Mouse (Mus musculus) midbrain, postnatal 0 days (tissue): ENCODE results near the gene Acad10. TPM values are rescaled to one million over a fixed set of nuclear protein-coding genes. Genes with fewer than 3 reads are reported as not detected.
"Not testable (repeated sequence)": the region's sequence is repeated elsewhere in the genome, so short reads cannot be mapped to it uniquely, and the experiment has no call there.

Source experiments
- ATAC-seq: fragments of 200-750 bp; cut with Nextera tagmentation; 2 replicates; pipeline ENCODE4 v1.8.0; 2017; ENCODE audit warnings: moderate number of reproducible peaks, mild to moderate bottlenecking, moderate TSS enrichment, moderate library complexity; ENCODE audit not compliant: low FRiP score
- DNase-seq: peaks from one replicate; pipeline ENCODE4 v3.0.0-alpha.2; 2015; ENCODE audit warnings: low spot score
- H3K27ac ChIP-seq: fragments of 300-500 bp; sonication (generic); 2 replicates; pipeline ENCODE4 v1.5.1; 2014; ENCODE audit warnings: low read depth, mild to moderate bottlenecking, low read length, mixed read lengths
- H3K27me3 ChIP-seq: fragments of 300-500 bp; sonication (generic); 2 replicates; pipeline ENCODE4 v1.6.1; 2014; ENCODE audit warnings: low read length, control low read depth, mixed read lengths; ENCODE audit not compliant: insufficient read depth
- H3K36me3 ChIP-seq: fragments of 300-500 bp; sonication (generic); 2 replicates; pipeline ENCODE4 v1.6.1; 2014; ENCODE audit warnings: low read length, control low read depth, mixed read lengths; ENCODE audit not compliant: insufficient read depth
- H3K4me1 ChIP-seq: fragments of 300-500 bp; sonication (generic); 2 replicates; pipeline ENCODE4 v1.6.1; 2014; ENCODE audit warnings: mild to moderate bottlenecking, control low read depth, antibody characterized with exemption, low read length, mixed read lengths; ENCODE audit not compliant: insufficient read depth
- H3K4me2 ChIP-seq: fragments of 300-500 bp; sonication (generic); 2 replicates; pipeline ENCODE4 v1.6.1; 2014; ENCODE audit warnings: low read depth, mild to moderate bottlenecking, low read length, mixed read lengths; ENCODE audit not compliant: poor library complexity, severe bottlenecking
- H3K4me3 ChIP-seq: fragments of 300-500 bp; sonication (generic); 2 replicates; pipeline ENCODE4 v1.5.1; 2014; ENCODE audit warnings: low read depth, mild to moderate bottlenecking, low read length, moderate library complexity
- H3K9ac ChIP-seq: fragments of 300-500 bp; sonication (generic); replicated peaks from 2 replicates; pipeline ENCODE4 v1.6.1; 2014; ENCODE audit warnings: mild to moderate bottlenecking, low read length, moderate library complexity, mixed read lengths; ENCODE audit not compliant: poor library complexity, severe bottlenecking
- H3K9me3 ChIP-seq: fragments of 300-500 bp; sonication (generic); 2 replicates; pipeline ENCODE4 v1.6.1; 2016; ENCODE audit warnings: low read length, control low read depth
- CTCF ChIP-seq: IDR thresholded peaks from 2 replicates; pipeline ENCODE4 v1.5.1; 2016; ENCODE audit warnings: antibody characterized with exemption, mild to moderate bottlenecking
- WGBS: fragments of 180-500 bp; shearing (Covaris S2); extraction: QIAGEN DNeasy Blood & Tissue Kit; methylation state at CpG from one replicate; pipeline ENCODE4 v1.1.7; 2014; 5-methylcytosine and 5-hydroxymethylcytosine counted together
- polyA plus RNA-seq: library from polyadenylated mRNA; unstranded; fragments of >200 nt; fragmentation: Nextera tagmentation; extraction: Ambion mirVana; gene quantifications from 2 replicates; pipeline ENCODE4 v1.2.1, GENCODE M21; 2015
- total RNA-seq: library from RNA; depleted of rRNA; stranded (reverse); fragments of >200 nt; gene quantifications from 2 replicates; pipeline ENCODE4 v1.2.3, GENCODE M21; 2014

Acad10 gene
- total and polyA plus RNA-seq, 2 experiments from 2014 or later: 1.4 to 1.7 TPM

DNA sequence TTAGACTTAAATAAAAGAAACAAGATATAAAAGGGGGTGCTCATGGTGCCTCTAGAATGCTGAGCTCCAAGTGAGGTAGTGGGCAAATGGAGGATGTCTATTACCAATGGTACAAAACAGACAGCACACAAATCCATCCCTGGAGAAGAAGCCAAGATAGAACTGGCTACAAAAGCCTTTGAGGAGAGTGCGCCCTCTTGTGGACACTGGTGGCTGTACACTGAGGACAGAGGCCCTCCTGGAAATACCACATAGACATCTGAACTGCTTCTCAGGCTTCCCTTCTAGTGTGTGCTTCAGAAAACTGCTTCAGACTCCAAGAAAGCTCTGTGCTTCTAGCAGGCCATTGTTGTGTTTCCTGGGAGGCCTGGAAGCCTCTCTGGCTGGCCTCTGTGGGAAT, 32.4 kb downstream of the Acad10 start:
- Histone ChIP-seq H3K4me3 (no peak overlapping the region), H3K4me1 (no peaks in the 10 kb centered on the region), H3K36me3 (no peaks in the 10 kb centered on the region), H3K9ac (no peak overlapping the region), H3K27ac (no peak overlapping the region), H3K4me2 (no peak overlapping the region), H3K27me3 (no peaks in the 10 kb centered on the region), H3K9me3 (no peaks in the 10 kb centered on the region)
- peak; percentile 78 for TF ChIP-seq CTCF
- WGBS: 0% methylated on average over 1 of the region's 1 CpGs
- ATAC-seq (no peak), DNase-seq (peak; percentile 65)

DNA sequence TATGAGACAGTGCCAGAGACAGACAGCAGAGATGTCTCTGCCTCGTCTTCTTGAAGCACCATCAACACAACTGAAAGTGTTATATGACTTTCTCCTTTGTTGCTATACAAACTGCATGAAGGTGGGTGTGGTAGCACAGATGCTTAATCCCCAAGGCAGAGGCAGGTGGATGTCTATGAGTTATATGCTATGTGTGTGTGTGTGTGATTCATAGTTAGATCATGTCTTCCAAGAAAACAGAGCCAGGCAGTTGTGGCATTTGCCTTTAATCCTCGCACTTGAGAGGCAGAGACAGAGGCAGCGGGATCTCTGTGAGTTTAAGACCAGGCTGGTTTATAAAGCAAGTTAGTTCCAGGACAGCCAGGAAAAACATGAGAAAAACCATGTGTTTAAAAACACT, 37.1 kb downstream of the Acad10 start:
- no peak overlapping the region for H3K4me2 ChIP-seq
- no peaks in the 10 kb centered on the region for H3K4me1 ChIP-seq
- no peaks in the 10 kb centered on the region for H3K36me3 ChIP-seq
- WGBS: 95% methylated on average over 3 of the region's 3 CpGs
- no peak overlapping the region for H3K27ac ChIP-seq
- no peak overlapping the region for H3K4me3 ChIP-seq
- DNase-seq (no peak), ATAC-seq (no peak)
- no peaks in the 10 kb centered on the region for H3K9me3 ChIP-seq
- H3K9ac ChIP-seq: no peak overlapping the region
- no peak for TF ChIP-seq CTCF
- H3K27me3 ChIP-seq: no peaks in the 10 kb centered on the region

DNA sequence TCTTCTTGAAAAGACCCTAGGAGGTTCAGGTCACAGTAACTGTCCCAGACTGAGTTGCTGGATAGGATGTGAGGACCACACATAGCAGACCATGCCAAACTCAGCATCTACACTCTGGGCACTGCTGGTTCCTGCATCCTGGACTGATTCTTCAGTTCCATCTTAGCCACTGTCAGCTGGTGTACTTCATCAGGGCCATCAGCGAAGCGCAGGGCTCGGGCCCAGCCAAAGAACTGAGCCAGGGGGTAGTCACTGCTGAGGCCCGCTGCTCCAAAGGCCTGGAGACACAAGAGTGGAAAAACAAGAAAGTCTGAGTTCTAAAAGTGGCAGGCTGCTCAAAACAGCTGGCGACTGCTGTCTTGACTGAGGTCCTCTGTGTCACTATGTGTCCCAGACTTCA, 39.2 kb downstream of the Acad10 start:
- no peak overlapping the region for H3K4me2 ChIP-seq
- H3K9me3 ChIP-seq: no peaks in the 10 kb centered on the region
- no peak for DNase-seq
- H3K27me3 ChIP-seq: no peaks in the 10 kb centered on the region
- no peak overlapping the region for H3K9ac ChIP-seq
- H3K4me3 ChIP-seq: no peak overlapping the region
- no peak overlapping the region for H3K27ac ChIP-seq
- ATAC-seq: no peak
- no peaks in the 10 kb centered on the region for H3K4me1 ChIP-seq
- 95% methylated on average over 5 of the region's 5 CpGs for WGBS
- no peak for TF ChIP-seq CTCF
- no peaks in the 10 kb centered on the region for H3K36me3 ChIP-seq

DNA sequence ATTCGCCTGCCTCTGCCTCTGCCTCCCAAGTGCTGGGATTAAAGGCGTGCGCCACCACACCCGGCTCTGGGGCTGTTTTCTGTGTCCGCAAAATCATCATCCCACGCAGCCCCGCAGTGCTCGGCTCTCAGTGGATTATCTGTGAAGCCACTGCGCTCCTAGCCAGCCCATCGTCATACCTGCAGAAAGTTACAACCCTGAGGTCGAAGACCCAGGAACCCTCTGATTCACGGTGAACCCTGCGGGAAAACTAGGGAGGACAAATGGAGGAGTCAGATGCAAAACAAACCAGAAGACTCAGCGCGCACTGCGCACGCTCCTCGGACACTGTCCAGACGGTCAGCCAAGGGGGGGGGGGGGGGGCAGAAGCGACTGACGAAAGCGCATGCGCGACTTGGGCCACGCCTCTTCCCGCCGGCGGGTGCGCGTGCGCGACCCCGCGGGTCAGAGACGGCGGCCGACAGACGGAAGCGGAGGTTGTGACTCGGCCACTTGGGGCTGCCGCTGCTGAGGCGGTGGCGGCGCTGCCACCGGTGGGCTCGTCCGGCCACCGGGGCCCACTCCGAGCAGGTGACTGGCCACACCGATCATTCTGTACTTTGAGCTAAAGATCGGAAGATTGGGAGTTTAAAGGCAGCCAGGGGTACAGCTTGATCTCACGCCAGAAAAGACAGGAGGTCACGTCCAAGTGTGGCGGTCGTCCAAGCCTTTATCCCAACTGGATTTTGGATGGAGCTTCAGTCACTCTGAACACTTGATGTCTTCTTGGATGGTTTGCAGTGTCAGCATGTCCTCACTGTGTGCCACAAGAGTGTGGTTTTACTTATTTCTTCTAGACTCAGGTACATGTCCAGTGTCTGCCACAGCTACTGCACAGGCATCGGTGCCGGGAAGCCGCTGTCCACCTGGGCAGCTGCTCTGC, 41.5 kb downstream of the Acad10 start, which contains the start of gene Acad12:
Acad12 (minus strand) TSS at position 347 of the 922 bp plus-strand sequence.
- Histone ChIP-seq H3K4me3 (peak within 1 kb of the TSS; percentile 71), H3K9me3 (no peaks in the 10 kb centered on the region), H3K4me1 (no peaks in the 10 kb centered on the region), H3K4me2 (peak within 1 kb of the TSS; percentile 82), H3K27me3 (no peaks in the 10 kb centered on the region), H3K36me3 (no peaks in the 10 kb centered on the region), H3K27ac (peak within 1 kb of the TSS; percentile 77), H3K9ac (peak within 1 kb of the TSS; percentile 73)
- TF ChIP-seq CTCF: peak; percentile 24; the same call in 1 of the 2 replicates
- DNase-seq (peak; percentile 90), ATAC-seq (peak; percentile 78)
- WGBS: 2% methylated on average over 52 of the region's 58 CpGs

DNA sequence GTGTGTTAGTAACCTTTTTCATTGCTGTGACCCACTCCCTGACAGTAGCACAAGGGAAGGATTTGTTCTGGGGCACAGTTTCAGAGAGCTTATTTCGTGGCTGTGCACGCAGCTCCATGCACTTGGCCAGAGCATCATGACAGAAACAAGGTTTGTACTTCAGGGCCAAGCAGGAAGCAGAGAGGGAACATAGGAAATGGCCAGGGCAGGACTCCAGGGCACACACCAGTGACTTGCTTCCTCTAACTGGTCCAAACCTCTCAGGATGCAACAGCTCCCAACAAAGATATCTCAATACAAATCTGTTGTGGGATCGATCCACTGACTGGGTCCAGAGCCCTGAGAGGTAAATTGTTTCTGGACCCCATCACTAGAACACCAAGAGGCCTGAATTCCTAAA, 45.4 kb downstream of the Acad10 start:
- not testable (repeated sequence) for H3K4me1 ChIP-seq, H3K4me2 ChIP-seq, DNase-seq, H3K36me3 ChIP-seq, H3K4me3 ChIP-seq, H3K9ac ChIP-seq, H3K9me3 ChIP-seq, H3K27me3 ChIP-seq, ATAC-seq, H3K27ac ChIP-seq
- WGBS: 71% methylated on average over 3 of the region's 3 CpGs

DNA sequence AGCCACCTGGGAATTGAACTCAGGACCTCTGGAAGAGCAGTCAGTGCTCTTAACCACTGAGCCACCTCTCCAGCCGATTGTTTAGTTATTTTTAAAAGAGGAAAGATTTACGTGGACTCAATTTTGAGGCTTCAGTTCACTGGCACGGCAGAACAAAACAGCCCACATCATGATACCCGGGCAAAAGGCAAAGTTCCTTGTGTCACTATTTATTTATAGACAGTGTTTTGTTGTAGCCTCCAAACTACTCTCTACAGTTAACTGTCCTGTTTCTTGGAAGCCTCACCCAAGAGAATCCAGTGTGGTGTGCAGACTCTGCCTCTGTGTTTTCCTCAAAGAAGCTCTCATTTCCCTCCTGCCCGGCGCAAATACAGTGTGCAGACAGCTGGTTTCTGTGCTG, 48.3 kb downstream of the Acad10 start:
- DNase-seq (no peak), ATAC-seq (no peak)
- Histone ChIP-seq H3K9ac (no peak overlapping the region), H3K4me3 (no peak overlapping the region), H3K27me3 (no peaks in the 10 kb centered on the region), H3K27ac (no peak overlapping the region), H3K9me3 (no peaks in the 10 kb centered on the region), H3K4me1 (no peaks in the 10 kb centered on the region), H3K4me2 (no peak overlapping the region), H3K36me3 (no peaks in the 10 kb centered on the region)
- 89% methylated on average over 6 of the region's 6 CpGs for WGBS
- no peak for TF ChIP-seq CTCF

DNA sequence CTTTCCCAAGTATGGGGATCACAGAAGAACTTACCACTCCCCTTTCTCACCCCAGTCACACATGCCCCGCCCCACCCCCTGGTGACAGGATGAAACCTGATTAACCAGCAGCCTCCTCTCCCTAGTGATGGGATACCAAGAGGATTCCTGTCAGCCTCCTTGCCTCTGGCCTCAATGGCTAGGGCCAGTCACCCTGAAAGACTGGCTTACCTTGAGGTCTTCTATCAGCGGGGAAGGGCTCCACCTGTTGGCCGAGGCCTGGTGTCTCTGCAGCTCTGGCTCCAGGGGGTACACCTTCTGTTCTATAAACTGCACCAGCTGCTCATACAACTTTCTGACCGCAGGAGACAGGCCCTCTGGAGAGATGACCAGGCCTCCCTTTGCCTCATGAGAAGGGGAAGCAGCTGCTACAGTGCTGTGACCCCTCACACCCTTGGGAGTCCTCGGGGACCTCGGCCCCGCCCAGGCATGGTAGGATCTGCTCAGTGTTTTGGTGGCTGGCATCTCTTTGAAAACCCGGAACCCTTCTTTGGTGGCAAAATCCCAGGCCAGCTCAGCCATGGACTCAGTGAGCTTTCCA, 50.7 kb downstream of the Acad10 start:
- H3K4me3 ChIP-seq, H3K36me3 ChIP-seq, H3K9me3 ChIP-seq, H3K27ac ChIP-seq, H3K4me1 ChIP-seq, H3K27me3 ChIP-seq, H3K4me2 ChIP-seq, ATAC-seq, H3K9ac ChIP-seq, DNase-seq: not testable (repeated sequence)
- WGBS: 48% methylated on average over 6 of the region's 8 CpGs
